Mouse (Mus musculus): Measurements from ENCODE around the gene Dst. TPM values are rescaled to one million over a fixed set of nuclear protein-coding genes. Genes with fewer than 3 reads are reported as not detected.

Dst gene
- total and polyA plus RNA-seq, 3 experiments: 0.08 to 0.60 TPM; not detected in 1

DNA sequence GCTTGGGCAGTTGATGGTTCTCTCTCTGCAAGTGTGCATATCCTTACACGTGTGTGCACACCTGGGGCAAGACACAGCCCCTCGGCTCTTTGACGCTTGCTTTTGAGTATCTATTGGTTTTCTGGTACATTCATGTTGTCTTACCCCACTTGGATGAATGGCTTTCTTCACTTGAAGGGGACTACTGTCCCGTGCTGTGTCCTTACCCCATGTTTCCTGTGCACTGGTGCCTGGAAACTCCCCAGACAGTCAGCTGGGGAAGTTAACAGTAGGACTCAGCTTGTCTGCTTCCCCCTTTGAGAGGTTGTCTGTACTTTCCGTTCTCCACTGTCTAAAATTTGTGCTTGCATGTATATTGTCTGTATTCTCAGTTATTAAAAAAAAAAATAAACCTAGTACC lies 120.7 kb downstream of the Dst start:
- no peaks in the 10 kb centered on the region for H3K36me3 ChIP-seq (ENCODE audit: control insufficient read depth in 1 of 2, insufficient read depth in 2 of 2, low read length in 2 of 2)
- no peaks in the 10 kb centered on the region for H3K4me1 ChIP-seq (ENCODE audit: control insufficient read depth in 1 of 2, insufficient read depth in 2 of 2, low read length in 2 of 2)

DNA sequence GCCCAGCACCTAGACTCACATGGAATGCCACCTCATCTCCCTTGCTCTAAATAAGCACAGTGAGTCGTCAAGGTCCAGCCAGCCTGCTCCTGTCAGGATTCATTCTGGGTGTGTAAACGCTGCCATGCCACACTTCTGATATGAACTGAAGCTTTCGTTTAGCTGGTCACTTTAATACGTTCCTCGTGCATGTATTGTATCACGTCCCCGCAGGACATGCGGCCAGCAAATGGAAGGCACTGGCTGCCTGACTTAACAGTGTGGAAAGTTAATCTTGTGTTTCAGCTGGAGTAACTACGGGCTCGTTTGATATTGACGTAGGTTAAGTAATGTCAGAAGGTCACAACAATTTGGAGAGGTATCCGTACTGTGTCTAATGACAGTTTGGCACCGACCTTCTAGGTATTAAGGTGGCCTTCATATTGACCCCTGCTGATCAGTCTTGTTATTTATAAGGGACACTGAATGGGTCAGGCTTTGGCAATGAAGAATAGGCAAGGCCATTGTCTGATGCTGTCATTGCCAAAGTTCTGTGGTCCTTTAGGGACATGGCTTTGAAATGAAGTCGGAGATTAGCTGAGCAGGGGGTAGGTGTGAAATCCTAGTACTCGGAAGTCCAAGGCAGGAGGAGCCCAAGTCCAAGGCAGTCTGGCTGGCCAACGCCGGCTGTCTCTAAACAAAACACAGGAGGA lies 122.5 kb downstream of the Dst start:
- Histone ChIP-seq H3K4me1 (ENCODE audit: control insufficient read depth in 1 of 2, insufficient read depth in 2 of 2, low read length in 2 of 2) (no peaks in the 10 kb centered on the region), H3K4me3 (ENCODE audit: control insufficient read depth in 1 of 2, insufficient read depth in 1 of 2, low read depth in 2 of 2, low read length in 2 of 2) (no peak overlapping the region), H3K27ac (ENCODE audit: control insufficient read depth, low read depth, low read length) (no peak overlapping the region), H3K9me3 (replicated peaks; ENCODE audit: insufficient read depth, low read length) (no peaks in the 10 kb centered on the region), H3K9ac (ENCODE audit: control insufficient read depth, low read depth, low read length, poor library complexity, severe bottlenecking) (no peak overlapping the region), H3K36me3 (ENCODE audit: control insufficient read depth in 1 of 2, insufficient read depth in 2 of 2, low read length in 2 of 2) (no peaks in the 10 kb centered on the region), H3K27me3 (ENCODE audit: control insufficient read depth in 1 of 2, insufficient read depth in 2 of 2, low read length in 2 of 2) (no peaks in the 10 kb centered on the region), H3K79me2 (ENCODE audit: control insufficient read depth, insufficient read depth, low read length, poor library complexity) (no peaks in the 10 kb centered on the region)
- TF ChIP-seq USF1 (IDR thresholded peaks at IDR 0.05; ENCODE audit: low read depth, low read length) (no peak), CTCF (IDR thresholded peaks at IDR 0.05 in 2 of 3, conservative IDR thresholded peaks at IDR 0.05 in 1 of 3; ENCODE audit: control insufficient read depth in 1 of 3, insufficient read depth in 1 of 3, low read depth in 2 of 3, low read length in 3 of 3, poor library complexity in 1 of 3, severe bottlenecking in 1 of 3) (no peak), MAZ (IDR thresholded peaks at IDR 0.05; ENCODE audit: low read depth, low read length) (no peak), ZC3H11A (IDR thresholded peaks at IDR 0.05; ENCODE audit: low read depth, low read length) (no peak), NRF1 (IDR thresholded peaks at IDR 0.05; ENCODE audit: insufficient read depth, low read depth, low read length, poor library complexity, severe bottlenecking) (no peak), TAL1 (IDR thresholded peaks at IDR 0.05; ENCODE audit: low read length) (no peak), USF2 (IDR thresholded peaks at IDR 0.05; ENCODE audit: borderline replicate concordance in 1 of 2, insufficient read depth in 1 of 2, low read depth in 1 of 2, low read length in 2 of 2) (no peak), JUND (IDR thresholded peaks at IDR 0.05; ENCODE audit: low read depth, low read length) (no peak), CHD1 (IDR thresholded peaks at IDR 0.05; ENCODE audit: low read depth, low read length) (no peak), ETS1 (IDR thresholded peaks at IDR 0.05; ENCODE audit: low read depth, low read length) (no peak), POLR2AphosphoS5 (IDR thresholded peaks at IDR 0.05; ENCODE audit: borderline replicate concordance, low read depth, low read length) (no peak), MAFK (IDR thresholded peaks at IDR 0.05; ENCODE audit: borderline replicate concordance, low read depth, low read length) (no peak), NELFE (IDR thresholded peaks at IDR 0.05; ENCODE audit: low read depth, low read length) (no peak), MYC (IDR thresholded peaks at IDR 0.05; ENCODE audit: low read depth, low read length) (no peak), BHLHE40 (IDR thresholded peaks at IDR 0.05; ENCODE audit: borderline replicate concordance, low read depth, low read length) (no peak)
- no peak for DNase-seq (ENCODE audit: low read depth, low spot score)

More for the DNA sequence above, 120.7 kb downstream of the Dst start:
- no peaks in the 10 kb centered on the region for H3K9me3 ChIP-seq (replicated peaks; ENCODE audit: insufficient read depth, low read length)
- no peaks in the 10 kb centered on the region for H3K79me2 ChIP-seq (ENCODE audit: control insufficient read depth, insufficient read depth, low read length, poor library complexity)
- no peak overlapping the region for H3K9ac ChIP-seq (ENCODE audit: control insufficient read depth, low read depth, low read length, poor library complexity, severe bottlenecking)
- no peak overlapping the region for H3K27ac ChIP-seq (ENCODE audit: control insufficient read depth, low read depth, low read length)
- H3K4me3 ChIP-seq (ENCODE audit: control insufficient read depth in 1 of 2, insufficient read depth in 1 of 2, low read depth in 2 of 2, low read length in 2 of 2): no peak overlapping the region
- TF ChIP-seq RAD21 (IDR thresholded peaks at IDR 0.05; ENCODE audit: low read depth, low read length) (no peak), CHD1 (IDR thresholded peaks at IDR 0.05; ENCODE audit: low read depth, low read length) (no peak), ZC3H11A (IDR thresholded peaks at IDR 0.05; ENCODE audit: low read depth, low read length) (no peak)
- DNase-seq (ENCODE audit: low read depth, low spot score): no peak
- H3K27me3 ChIP-seq (ENCODE audit: control insufficient read depth in 1 of 2, insufficient read depth in 2 of 2, low read length in 2 of 2): no peaks in the 10 kb centered on the region

Data from MEL (cell line).